Mouse (Mus musculus) midbrain, postnatal 0 days (tissue): ENCODE results near the gene Arid1b. TPM values are rescaled to one million over a fixed set of nuclear protein-coding genes. Genes with fewer than 3 reads are reported as not detected.

Source experiments
- ATAC-seq: fragments of 200-750 bp; cut with Nextera tagmentation; 2 replicates; pipeline ENCODE4 v1.8.0; 2017; ENCODE audit warnings: moderate number of reproducible peaks, mild to moderate bottlenecking, moderate TSS enrichment, moderate library complexity; ENCODE audit not compliant: low FRiP score
- DNase-seq: peaks from one replicate; pipeline ENCODE4 v3.0.0-alpha.2; 2015; ENCODE audit warnings: low spot score
- H3K27ac ChIP-seq: fragments of 300-500 bp; sonication (generic); 2 replicates; pipeline ENCODE4 v1.5.1; 2014; ENCODE audit warnings: low read depth, mild to moderate bottlenecking, low read length, mixed read lengths
- H3K27me3 ChIP-seq: fragments of 300-500 bp; sonication (generic); 2 replicates; pipeline ENCODE4 v1.6.1; 2014; ENCODE audit warnings: low read length, control low read depth, mixed read lengths; ENCODE audit not compliant: insufficient read depth
- H3K36me3 ChIP-seq: fragments of 300-500 bp; sonication (generic); 2 replicates; pipeline ENCODE4 v1.6.1; 2014; ENCODE audit warnings: low read length, control low read depth, mixed read lengths; ENCODE audit not compliant: insufficient read depth
- H3K4me1 ChIP-seq: fragments of 300-500 bp; sonication (generic); 2 replicates; pipeline ENCODE4 v1.6.1; 2014; ENCODE audit warnings: mild to moderate bottlenecking, control low read depth, antibody characterized with exemption, low read length, mixed read lengths; ENCODE audit not compliant: insufficient read depth
- H3K4me2 ChIP-seq: fragments of 300-500 bp; sonication (generic); 2 replicates; pipeline ENCODE4 v1.6.1; 2014; ENCODE audit warnings: low read depth, mild to moderate bottlenecking, low read length, mixed read lengths; ENCODE audit not compliant: poor library complexity, severe bottlenecking
- H3K4me3 ChIP-seq: fragments of 300-500 bp; sonication (generic); 2 replicates; pipeline ENCODE4 v1.5.1; 2014; ENCODE audit warnings: low read depth, mild to moderate bottlenecking, low read length, moderate library complexity
- H3K9ac ChIP-seq: fragments of 300-500 bp; sonication (generic); replicated peaks from 2 replicates; pipeline ENCODE4 v1.6.1; 2014; ENCODE audit warnings: mild to moderate bottlenecking, low read length, moderate library complexity, mixed read lengths; ENCODE audit not compliant: poor library complexity, severe bottlenecking
- H3K9me3 ChIP-seq: fragments of 300-500 bp; sonication (generic); 2 replicates; pipeline ENCODE4 v1.6.1; 2016; ENCODE audit warnings: low read length, control low read depth
- CTCF ChIP-seq: IDR thresholded peaks from 2 replicates; pipeline ENCODE4 v1.5.1; 2016; ENCODE audit warnings: antibody characterized with exemption, mild to moderate bottlenecking
- WGBS: fragments of 180-500 bp; shearing (Covaris S2); extraction: QIAGEN DNeasy Blood & Tissue Kit; methylation state at CpG from one replicate; pipeline ENCODE4 v1.1.7; 2014; 5-methylcytosine and 5-hydroxymethylcytosine counted together
- polyA plus RNA-seq: library from polyadenylated mRNA; unstranded; fragments of >200 nt; fragmentation: Nextera tagmentation; extraction: Ambion mirVana; gene quantifications from 2 replicates; pipeline ENCODE4 v1.2.1, GENCODE M21; 2015
- total RNA-seq: library from RNA; depleted of rRNA; stranded (reverse); fragments of >200 nt; gene quantifications from 2 replicates; pipeline ENCODE4 v1.2.3, GENCODE M21; 2014

The Arid1b gene
- total and polyA plus RNA-seq, 2 experiments from 2014 or later, result 11.9 to 73.3 TPM

DNA sequence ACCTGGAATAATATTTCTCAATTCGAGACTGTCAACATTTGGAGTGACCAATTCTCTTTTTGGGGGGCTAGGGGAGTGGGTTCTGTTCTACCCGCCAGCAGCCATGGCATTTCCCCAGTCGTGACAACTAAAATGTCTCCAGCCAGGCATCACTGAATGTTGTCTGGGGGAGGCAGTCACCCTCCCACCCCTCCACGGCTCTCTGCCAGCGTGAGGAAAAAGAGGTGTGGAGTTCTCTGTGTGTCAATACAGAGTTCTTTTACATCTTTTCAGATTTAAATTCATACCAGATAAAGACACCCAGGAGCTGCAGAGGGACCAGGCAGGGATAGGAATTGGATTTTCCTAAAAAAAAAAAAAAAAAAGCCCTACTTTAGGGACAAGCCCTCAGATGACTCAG is 402.1 kb downstream of the Arid1b start:
- Histone ChIP-seq H3K4me1 (no peaks in the 10 kb centered on the region), H3K27ac (no peak overlapping the region), H3K27me3 (no peaks in the 10 kb centered on the region), H3K9ac (no peak overlapping the region), H3K36me3 (no peaks in the 10 kb centered on the region), H3K4me3 (no peak overlapping the region), H3K9me3 (no peaks in the 10 kb centered on the region), H3K4me2 (no peak overlapping the region)
- no peak for ATAC-seq
- TF ChIP-seq CTCF, result no peak
- 70% methylated on average over 5 of the region's 5 CpGs for WGBS
- no peak for DNase-seq
